Mouse (Mus musculus) leukemia stem cell, adult 10-12 weeks (primary cell): ENCODE measurements around the gene Gm13288. TPM values are rescaled to one million over a fixed set of nuclear protein-coding genes. Genes with fewer than 3 reads are reported as not detected.

Source experiments
- polyA plus RNA-seq: library from polyadenylated mRNA; stranded (reverse); fragments of >175 nt; gene quantifications from 2 replicates; pipeline ENCODE4 v1.2.3, GENCODE M21; 2012; ENCODE audit warnings: low replicate concordance

Gm13288 gene
- not detected in 2 replicates for polyA plus RNA-seq

DNA sequence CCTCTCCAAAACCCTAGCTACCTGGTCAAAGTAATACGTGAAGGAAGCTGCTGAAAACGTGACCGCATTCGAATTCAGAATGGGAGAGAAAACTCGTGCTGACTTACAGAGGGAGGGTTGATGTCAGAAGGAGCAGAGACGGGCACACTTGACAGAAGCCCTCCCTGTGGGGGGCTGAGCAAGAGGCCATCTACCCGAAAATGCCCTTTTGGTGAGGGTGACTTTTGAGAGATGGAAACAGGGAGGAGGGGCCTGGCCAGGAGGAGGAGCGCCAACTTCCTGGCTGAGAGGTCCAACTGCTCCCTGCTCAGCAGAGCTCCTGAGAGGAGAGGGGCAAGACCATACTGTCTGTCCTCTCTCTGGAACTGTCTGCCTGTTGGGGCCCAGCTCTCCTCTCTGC, at the start of gene Gm13288:
Gm13288 (plus strand) TSS at position 301 of the 400 bp plus-strand sequence.

GRCm38 (mm10) chr4:88759610-88760268, 45.6 kb upstream of the Gm13288 start, which contains the start of gene Gm13283:
TSS of gene Gm13283 (plus strand) at chr4:88760119.

DNA sequence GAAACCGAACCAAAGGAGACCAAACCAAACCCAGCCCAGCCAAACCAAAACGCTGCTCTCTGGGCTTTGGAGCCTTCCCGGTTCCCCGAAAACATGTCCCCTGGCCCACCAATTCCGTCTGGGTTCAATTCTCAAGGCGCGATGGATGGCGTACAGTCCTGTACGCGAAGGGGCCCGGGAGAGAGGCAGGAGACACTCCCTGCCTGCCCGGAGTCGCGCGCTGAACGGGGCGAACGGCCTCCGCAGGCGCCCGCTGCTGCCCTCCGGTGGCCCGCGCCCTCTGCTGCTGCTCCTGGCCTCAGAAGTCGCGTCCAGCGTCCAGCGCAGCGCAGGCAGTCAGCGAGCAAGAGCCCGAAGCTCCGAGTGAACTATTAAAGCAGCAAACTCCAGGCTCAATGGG, 31.8 kb upstream of the Gm13288 start, which contains the start of gene Gm13290:
Gm13290 (plus strand) TSS at position 301 of the 400 bp plus-strand sequence.

DNA sequence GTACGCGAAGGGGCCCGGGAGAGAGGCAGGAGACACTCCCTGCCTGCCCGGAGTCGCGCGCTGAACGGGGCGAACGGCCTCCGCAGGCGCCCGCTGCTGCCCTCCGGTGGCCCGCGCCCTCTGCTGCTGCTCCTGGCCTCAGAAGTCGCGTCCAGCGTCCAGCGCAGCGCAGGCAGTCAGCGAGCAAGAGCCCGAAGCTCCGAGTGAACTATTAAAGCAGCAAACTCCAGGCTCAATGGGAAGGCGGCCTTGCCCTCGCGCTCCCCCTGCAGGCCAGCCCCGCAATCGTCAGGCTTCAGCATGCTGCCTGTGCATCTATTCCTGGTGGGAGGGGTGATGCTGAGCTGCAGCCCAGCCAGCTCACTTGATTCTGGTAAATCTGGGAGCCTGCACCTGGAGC, 28.7 kb upstream of the Gm13288 start, which contains the start of gene Gm13289:
Gm13289 (plus strand) TSS at position 301 of the 400 bp plus-strand sequence.

GRCm38 (mm10) chr4:88779550-88779949, 25.8 kb upstream of the Gm13288 start, which contains the start of gene Gm13272:
TSS of gene Gm13272 (plus strand) at chr4:88779850.

DNA sequence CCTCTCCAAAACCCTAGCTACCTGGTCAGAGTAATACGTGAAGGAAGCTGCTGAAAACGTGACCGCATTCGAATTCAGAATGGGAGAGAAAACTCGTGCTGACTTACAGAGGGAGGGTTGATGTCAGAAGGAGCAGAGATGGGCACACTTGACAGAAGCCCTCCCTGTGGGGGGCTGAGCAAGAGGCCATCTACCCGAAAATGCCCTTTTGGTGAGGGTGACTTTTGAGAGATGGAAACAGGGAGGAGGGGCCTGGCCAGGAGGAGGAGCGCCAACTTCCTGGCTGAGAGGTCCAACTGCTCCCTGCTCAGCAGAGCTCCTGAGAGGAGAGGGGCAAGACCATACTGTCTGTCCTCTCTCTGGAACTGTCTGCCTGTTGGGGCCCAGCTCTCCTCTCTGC, 23.5 kb upstream of the Gm13288 start, which contains the start of gene Ifnz:
Ifnz (plus strand) TSS at position 301 of the 400 bp plus-strand sequence.

DNA sequence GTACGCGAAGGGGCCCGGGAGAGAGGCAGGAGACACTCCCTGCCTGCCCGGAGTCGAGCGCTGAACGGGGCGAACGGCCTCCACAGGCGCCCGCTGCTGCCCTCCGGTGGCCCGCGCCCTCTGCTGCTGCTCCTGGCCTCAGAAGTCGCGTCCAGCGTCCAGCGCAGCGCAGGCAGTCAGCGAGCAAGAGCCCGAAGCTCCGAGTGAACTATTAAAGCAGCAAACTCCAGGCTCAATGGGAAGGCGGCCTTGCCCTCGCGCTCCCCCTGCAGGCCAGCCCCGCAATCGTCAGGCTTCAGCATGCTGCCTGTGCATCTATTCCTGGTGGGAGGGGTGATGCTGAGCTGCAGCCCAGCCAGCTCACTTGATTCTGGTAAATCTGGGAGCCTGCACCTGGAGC, 19.9 kb upstream of the Gm13288 start, which contains the start of gene Gm13276:
Gm13276 (plus strand) TSS at position 301 of the 400 bp plus-strand sequence.

GRCm38 (mm10) chr4:88788402-88788801, 16.9 kb upstream of the Gm13288 start, which contains the start of gene Gm13277:
TSS of gene Gm13277 (plus strand) at chr4:88788632.

DNA sequence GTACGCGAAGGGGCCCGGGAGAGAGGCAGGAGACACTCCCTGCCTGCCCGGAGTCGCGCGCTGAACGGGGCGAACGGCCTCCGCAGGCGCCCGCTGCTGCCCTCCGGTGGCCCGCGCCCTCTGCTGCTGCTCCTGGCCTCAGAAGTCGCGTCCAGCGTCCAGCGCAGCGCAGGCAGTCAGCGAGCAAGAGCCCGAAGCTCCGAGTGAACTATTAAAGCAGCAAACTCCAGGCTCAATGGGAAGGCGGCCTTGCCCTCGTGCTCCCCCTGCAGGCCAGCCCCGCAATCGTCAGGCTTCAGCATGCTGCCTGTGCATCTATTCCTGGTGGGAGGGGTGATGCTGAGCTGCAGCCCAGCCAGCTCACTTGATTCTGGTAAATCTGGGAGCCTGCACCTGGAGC, 14.1 kb upstream of the Gm13288 start, which contains the start of gene Gm13278:
Gm13278 (plus strand) TSS at position 301 of the 400 bp plus-strand sequence.

GRCm38 (mm10) chr4:88793936-88794675, 11.2 kb upstream of the Gm13288 start, which contains the start of gene Gm13275:
TSS of gene Gm13275 (plus strand) at chr4:88794487.

DNA sequence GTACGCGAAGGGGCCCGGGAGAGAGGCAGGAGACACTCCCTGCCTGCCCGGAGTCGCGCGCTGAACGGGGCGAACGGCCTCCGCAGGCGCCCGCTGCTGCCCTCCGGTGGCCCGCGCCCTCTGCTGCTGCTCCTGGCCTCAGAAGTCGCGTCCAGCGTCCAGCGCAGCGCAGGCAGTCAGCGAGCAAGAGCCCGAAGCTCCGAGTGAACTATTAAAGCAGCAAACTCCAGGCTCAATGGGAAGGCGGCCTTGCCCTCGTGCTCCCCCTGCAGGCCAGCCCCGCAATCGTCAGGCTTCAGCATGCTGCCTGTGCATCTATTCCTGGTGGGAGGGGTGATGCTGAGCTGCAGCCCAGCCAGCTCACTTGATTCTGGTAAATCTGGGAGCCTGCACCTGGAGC, 8.2 kb upstream of the Gm13288 start, which contains the start of gene Gm13279:
Gm13279 (plus strand) TSS at position 301 of the 400 bp plus-strand sequence.

GRCm38 (mm10) chr4:88799365-88799764, 6.0 kb upstream of the Gm13288 start, which contains the start of gene Gm13285:
TSS of gene Gm13285 (plus strand) at chr4:88799665.

DNA sequence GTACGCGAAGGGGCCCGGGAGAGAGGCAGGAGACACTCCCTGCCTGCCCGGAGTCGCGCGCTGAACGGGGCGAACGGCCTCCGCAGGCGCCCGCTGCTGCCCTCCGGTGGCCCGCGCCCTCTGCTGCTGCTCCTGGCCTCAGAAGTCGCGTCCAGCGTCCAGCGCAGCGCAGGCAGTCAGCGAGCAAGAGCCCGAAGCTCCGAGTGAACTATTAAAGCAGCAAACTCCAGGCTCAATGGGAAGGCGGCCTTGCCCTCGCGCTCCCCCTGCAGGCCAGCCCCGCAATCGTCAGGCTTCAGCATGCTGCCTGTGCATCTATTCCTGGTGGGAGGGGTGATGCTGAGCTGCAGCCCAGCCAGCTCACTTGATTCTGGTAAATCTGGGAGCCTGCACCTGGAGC, 2.4 kb upstream of the Gm13288 start, which contains the start of gene Gm13287:
Gm13287 (plus strand) TSS at position 301 of the 400 bp plus-strand sequence.

GRCm38 (mm10) chr4:88815928-88816327, 10.6 kb downstream of the Gm13288 start, which contains the start of gene Ifna7:
TSS of gene Ifna7 (plus strand) at chr4:88816228.

GRCm38 (mm10) chr4:88819659-88820058, 14.3 kb downstream of the Gm13288 start, which contains the start of gene Ifna11:
TSS of gene Ifna11 (plus strand) at chr4:88819959.

DNA sequence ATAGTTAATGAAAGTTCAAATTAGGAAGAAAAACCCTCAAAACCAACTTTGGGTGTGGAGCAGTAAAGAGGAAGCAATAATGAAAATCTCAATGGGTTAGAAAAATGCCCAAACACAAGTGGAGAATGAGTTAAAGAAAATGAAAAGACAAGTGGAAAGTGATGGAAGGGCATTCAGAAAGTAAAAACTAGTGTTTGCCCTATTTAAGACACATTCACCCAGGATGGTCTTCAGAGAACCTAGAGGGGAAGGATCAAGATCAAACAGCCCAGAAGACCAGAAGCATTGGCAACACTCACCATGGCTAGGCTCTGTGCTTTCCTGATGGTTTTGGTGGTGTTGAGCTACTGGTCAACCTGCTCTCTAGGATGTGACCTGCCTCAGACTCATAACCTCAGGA, 21.8 kb downstream of the Gm13288 start, which contains the start of gene Ifna6:
Ifna6 (plus strand) TSS at position 301 of the 400 bp plus-strand sequence.

DNA sequence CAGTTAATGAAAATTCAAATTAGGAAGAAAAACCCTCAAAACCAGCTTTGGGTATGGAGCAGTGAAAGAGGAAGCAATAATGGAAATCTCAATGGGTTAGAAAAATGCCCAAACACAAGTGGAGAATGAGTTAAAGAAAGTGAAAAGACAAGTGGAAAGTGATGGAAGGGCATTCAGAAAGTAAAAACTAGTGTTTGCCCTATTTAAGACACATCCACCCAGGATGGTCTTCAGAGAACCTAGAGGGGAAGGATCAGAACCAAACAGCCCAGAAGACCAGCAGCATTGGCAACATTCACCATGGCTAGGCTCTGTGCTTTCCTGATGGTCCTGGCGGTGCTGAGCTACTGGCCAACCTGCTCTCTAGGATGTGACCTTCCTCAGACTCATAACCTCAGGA, 29.9 kb downstream of the Gm13288 start, which contains the start of gene Ifna5:
Ifna5 (plus strand) TSS at position 301 of the 400 bp plus-strand sequence.

GRCm38 (mm10) chr4:88841438-88841911, 36.1 kb downstream of the Gm13288 start, which contains the start of gene Ifna4:
TSS of gene Ifna4 (plus strand) at chr4:88841861.

DNA sequence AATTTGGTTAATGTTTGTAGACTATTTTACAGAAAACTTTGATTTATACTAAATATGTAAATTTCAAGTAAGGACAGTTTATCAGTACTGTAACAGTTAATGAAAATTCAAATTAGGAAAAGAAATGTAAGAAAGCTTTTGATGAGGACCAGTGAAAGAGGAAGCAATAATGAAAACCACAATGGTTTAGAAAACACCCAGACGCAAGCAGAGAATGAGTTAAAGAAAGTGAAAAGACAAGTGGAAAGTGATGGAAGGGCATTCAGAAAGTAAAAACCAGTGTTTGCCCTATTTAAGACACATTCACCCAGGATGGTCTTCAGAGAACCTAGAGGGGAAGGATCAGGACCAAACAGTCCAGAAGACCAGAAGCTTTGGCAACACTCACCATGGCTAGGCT, 44.4 kb downstream of the Gm13288 start, which contains the start of gene Ifna1:
Ifna1 (plus strand) TSS at position 390 of the 400 bp plus-strand sequence.

